8 mouse cellular contexts compared by ENCODE assay signal in genomic region chr9:105053147-105053557, GRCm38 (mm10). TPM values are rescaled to one million over a fixed set of nuclear protein-coding genes. Genes with fewer than 3 reads are reported as not detected.
DNase-seq lines count a peak whose midpoint lies in the region; ATAC-seq lines count a peak whose summit lies in the region.

TSS of gene Mrpl3 (plus strand) at chr9:105053239.

- no peaks in the 10 kb centered on the region for H3K9me3 ChIP-seq in hindbrain, embryonic 12.5 days (replicated peaks)

- H3K27me3 ChIP-seq in hindbrain, embryonic 12.5 days = no peaks in the 10 kb centered on the region

- H3K4me3 ChIP-seq in hindbrain, embryonic 12.5 days = peak within 1 kb of the TSS; percentile 96

- peak; percentile 84 for DNase-seq in Muller cell, postnatal 12 days (ENCODE audit: inconsistent ontology term)
- DNase-seq in cerebellum, adult 9-11 months = peak; percentile 79
- peak; percentile 60 to 82 for DNase-seq in frontal cortex, postnatal 10 days (ENCODE audit: low spot score in 2 of 2)
- DNase-seq in layer of hippocampus, postnatal 14 days (ENCODE audit: low spot score in 2 of 2) = peak; percentile 88
- DNase-seq in lung, postnatal 14 days = peak; percentile 89
- DNase-seq in retina, adult 2 months (ENCODE audit: low read depth, low spot score) = peak; percentile 81
- peak; percentile 74 to 81 for DNase-seq in thymus, postnatal 36 days

- peaks cover 7% of the 10 kb centered on the region for H3K4me1 ChIP-seq in hindbrain, embryonic 12.5 days

- H3K4me2 ChIP-seq in hindbrain, embryonic 12.5 days (replicated peaks) = peak within 1 kb of the TSS; percentile 67

- under 1% methylated on average over 31 of the region's 31 CpGs for WGBS in hindbrain, embryonic 12.5 days

- peaks cover 27% of the 10 kb centered on the region for H3K36me3 ChIP-seq in hindbrain, embryonic 12.5 days

- peak within 1 kb of the TSS; percentile 90 for H3K9ac ChIP-seq in hindbrain, embryonic 12.5 days

- ATAC-seq in hindbrain, embryonic 12.5 days (ENCODE audit: low FRiP score) = peak; percentile 80

- H3K27ac ChIP-seq in hindbrain, embryonic 12.5 days = 0 out of 2 replicates have a peak within 1 kb of the TSS, but pooled peaks have one; percentile 52

RNA-seq across cellular contexts. Expression of gene Mrpl3, which starts in this region (rescaled TPM):
- polyA plus RNA-seq in hindbrain, embryonic 12.5 days (2016; fragmentation: Nextera tagmentation; extraction: Ambion mirVana) = 102 and 106 TPM in 2 replicates
- 10 to 100 TPM; 73.0 to 77.6 TPM for total RNA-seq in layer of hippocampus, postnatal 14 days (2021)

Comparison
In these comparisons a context has a peak if more than half of its experiments do, and no peak if none do; other contexts are left out.
1. Peak in every context shown above with its lines: DNase-seq, ATAC-seq, H3K4me3 ChIP-seq and H3K27ac ChIP-seq.